Mouse (Mus musculus) natural killer cell, adult 2 months (primary cell): Measurements from ENCODE around the gene Avp.
"Not testable (repeated sequence)": the region's sequence is repeated elsewhere in the genome, so short reads cannot be mapped to it uniquely, and the experiment has no call there.

Source experiments
- DNase-seq, 2 experiments: peaks; one replicate each; pipeline ENCODE4 v3.0.0; 2022; ENCODE audit warnings: low spot score in 2 of 2

Gene Avp

GRCm38 (mm10) chr2:130582552-130582951 lies at the start of gene Avp:
Gene Avp (minus strand): TSS chr2:130582554.
- no peak for DNase-seq

- peak; percentile 81 to 82 for DNase-seq
These were observed 47.5 kb upstream of the Avp start, which contains the start of the genes Fastkd5 and Ubox5 for GRCm38 (mm10) chr2:130629839-130630203. Gene Fastkd5 (minus strand): TSS chr2:130630027. Gene Ubox5 (minus strand): TSS chr2:130630038.

- peak in 1 of 2 experiments; percentile 14 for DNase-seq
These were observed 46.9 kb upstream of the Avp start for GRCm38 (mm10) chr2:130629080-130629838.

- peak in 1 of 2 experiments; percentile 13 for DNase-seq
These were observed 46.1 kb upstream of the Avp start for GRCm38 (mm10) chr2:130628424-130628823.

GRCm38 (mm10) chr2:130618972-130619371 lies 36.6 kb upstream of the Avp start:
- DNase-seq: no peak

GRCm38 (mm10) chr2:130613091-130613490 lies 30.7 kb upstream of the Avp start:
- no peak for DNase-seq

GRCm38 (mm10) chr2:130602195-130602594 lies 19.8 kb upstream of the Avp start:
- no peak for DNase-seq

GRCm38 (mm10) chr2:130598399-130598798 lies 16.0 kb upstream of the Avp start:
- DNase-seq: no peak

GRCm38 (mm10) chr2:130597601-130598010 lies 15.3 kb upstream of the Avp start:
- no peak for DNase-seq

- DNase-seq: no peak
These were observed 13.2 kb upstream of the Avp start for GRCm38 (mm10) chr2:130595596-130595995.

- DNase-seq: no peak
These were observed 8.7 kb upstream of the Avp start for GRCm38 (mm10) chr2:130591016-130591415.

- no peak for DNase-seq
These were observed 7.4 kb upstream of the Avp start for GRCm38 (mm10) chr2:130589761-130590160.

GRCm38 (mm10) chr2:130589157-130589556 lies 6.8 kb upstream of the Avp start:
- DNase-seq: no peak

- DNase-seq: no peak
These were observed 6.0 kb upstream of the Avp start for GRCm38 (mm10) chr2:130588373-130588772.

- no peak for DNase-seq
These were observed 3.7 kb upstream of the Avp start for GRCm38 (mm10) chr2:130586016-130586415.

GRCm38 (mm10) chr2:130583902-130584560 lies 1.7 kb upstream of the Avp start:
- DNase-seq: no peak

- no peak for DNase-seq
These were observed 1.2 kb downstream of the Avp start for GRCm38 (mm10) chr2:130581201-130581600.

- DNase-seq: no peak
These were observed 2.6 kb downstream of the Avp start for GRCm38 (mm10) chr2:130579791-130580190.

GRCm38 (mm10) chr2:130578148-130578547 lies 4.2 kb downstream of the Avp start:
- peak; percentile 42 to 62 for DNase-seq

GRCm38 (mm10) chr2:130577632-130578031 lies 4.7 kb downstream of the Avp start:
- peak; percentile 57 to 68 for DNase-seq

GRCm38 (mm10) chr2:130577021-130577420 lies 5.3 kb downstream of the Avp start:
- DNase-seq: no peak

- not testable (repeated sequence) for DNase-seq
These were observed 5.8 kb downstream of the Avp start for GRCm38 (mm10) chr2:130576564-130576963.

GRCm38 (mm10) chr2:130575873-130576272 lies 6.5 kb downstream of the Avp start, which contains the start of gene Oxt:
Gene Oxt (plus strand): TSS chr2:130576173.
- DNase-seq: no peak
